Comparison of ENCODE assay signal across 12 mouse cellular contexts in the genomic region with DNA sequence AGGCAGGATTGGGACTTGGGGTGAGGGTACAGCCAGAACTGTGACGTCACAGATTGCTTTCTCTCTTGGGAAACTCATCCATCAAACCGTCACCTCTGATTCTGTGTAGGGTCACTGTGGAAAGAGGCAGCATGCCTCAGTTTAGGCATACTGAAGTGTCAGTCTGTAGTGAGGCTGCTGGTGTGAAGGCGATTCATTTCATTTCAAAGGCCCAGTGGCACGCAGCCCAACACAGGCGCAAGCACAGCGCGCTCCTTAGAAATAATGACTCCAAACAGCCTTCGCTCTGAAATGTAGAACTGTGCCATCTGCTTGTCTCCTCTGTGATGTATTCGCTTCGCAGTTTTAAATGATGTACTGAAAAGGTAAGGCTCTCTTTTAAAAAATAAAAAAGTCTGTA. TPM values are rescaled to one million over a fixed set of nuclear protein-coding genes. Genes with fewer than 3 reads are reported as not detected.
DNase-seq lines count a peak whose midpoint lies in the region; ATAC-seq lines count a peak whose summit lies in the region.
"Had no signal": no experiment of that assay in that cellular context is flagged by ENCODE, and none has a peak within 500 bp of the region (broad histone marks: within the 10 kb centered on the region; RNA-seq: fewer than 3 reads in every experiment).

No protein-coding gene starts in this region.

- DNase-seq in gastrocnemius, postnatal 10 days = peak; percentile 2
- DNase-seq in gastrocnemius, postnatal 14 days = no peak
- DNase-seq in layer of hippocampus, postnatal 36 days = peak; percentile 38 to 59
- no peak for DNase-seq in spleen, adult 18-20 months
- no peak for DNase-seq in kidney, postnatal 36 days
- DNase-seq in urinary bladder, postnatal 36 days (ENCODE audit: low spot score in 2 of 2) = no peak
- DNase-seq: B cell, adult 2 months had no signal

- 39% methylated on average over 10 of the region's 10 CpGs for WGBS in forebrain, embryonic 15.5 days
- WGBS in neural tube, embryonic 14.5 days = 35% methylated on average over 10 of the region's 10 CpGs

- peak overlapping the region; percentile 36 for H3K4me2 ChIP-seq in forebrain, embryonic 15.5 days (replicated peaks)
- no peak overlapping the region for H3K4me2 ChIP-seq in neural tube, embryonic 14.5 days (ENCODE audit: low read depth, low read length)
- H3K4me2 ChIP-seq: limb, embryonic 13.5 days had no signal

- intact Hi-C loops in gastrocnemius, postnatal 14 days (cut with DNase I; ENCODE audit: low total_unique reads) = no loop called here

- H3K9ac ChIP-seq in forebrain, embryonic 15.5 days (replicated peaks) = no peak overlapping the region
- H3K9ac ChIP-seq in neural tube, embryonic 14.5 days (replicated peaks; ENCODE audit: low read depth, low read length) = no peak overlapping the region
- H3K9ac ChIP-seq: limb, embryonic 13.5 days had no signal

- H3K27me3 ChIP-seq in forebrain, embryonic 15.5 days = no peaks in the 10 kb centered on the region
- no peaks in the 10 kb centered on the region for H3K27me3 ChIP-seq in neural tube, embryonic 14.5 days (ENCODE audit: control insufficient read depth, insufficient read depth, low read length)

- no peaks in the 10 kb centered on the region for H3K36me3 ChIP-seq in forebrain, embryonic 15.5 days
- no peaks in the 10 kb centered on the region for H3K36me3 ChIP-seq in neural tube, embryonic 14.5 days (ENCODE audit: control insufficient read depth, insufficient read depth, low read length)
- H3K36me3 ChIP-seq: limb, embryonic 13.5 days had no signal

- peak overlapping the region; percentile 20 for H3K4me3 ChIP-seq in forebrain, embryonic 15.5 days
- no peak overlapping the region for H3K4me3 ChIP-seq in neural tube, embryonic 14.5 days (ENCODE audit: low read depth, low read length)
- H3K4me3 ChIP-seq: limb, embryonic 13.5 days had no signal

- no peaks in the 10 kb centered on the region for H3K9me3 ChIP-seq in forebrain, embryonic 15.5 days
- no peaks in the 10 kb centered on the region for H3K9me3 ChIP-seq in neural tube, embryonic 14.5 days (ENCODE audit: control insufficient read depth, low read length)
- H3K9me3 ChIP-seq: limb, embryonic 13.5 days had no signal

- H3K4me1 ChIP-seq in forebrain, embryonic 15.5 days = peaks cover 3% of the 10 kb centered on the region; the same call in 1 of the 2 replicates
- no peaks in the 10 kb centered on the region for H3K4me1 ChIP-seq in neural tube, embryonic 14.5 days (ENCODE audit: control insufficient read depth, insufficient read depth, low read length)

- peak overlapping the region; percentile 70 for H3K27ac ChIP-seq in forebrain, embryonic 15.5 days (replicated peaks)
- no peak overlapping the region for H3K27ac ChIP-seq in neural tube, embryonic 14.5 days (ENCODE audit: low read depth, low read length)
- H3K27ac ChIP-seq: limb, embryonic 13.5 days had no signal

- ATAC-seq in forebrain, embryonic 15.5 days (replicated peaks) = peak; percentile 88
- ATAC-seq in neural tube, embryonic 14.5 days (ENCODE audit: low read depth) = peak; percentile 68; the same call in 1 of the 2 replicates

RNA-seq across cellular contexts. Expression of a gene that starts 47.5 kb away (rescaled TPM):
- total RNA-seq in gastrocnemius, postnatal 10 days (2021) = not detected
- not detected for total RNA-seq in gastrocnemius, postnatal 14 days (2021)
- not detected in 2 replicates for polyA plus RNA-seq in forebrain, embryonic 15.5 days (2015; fragmentation: Nextera tagmentation; extraction: Ambion mirVana)
- not detected for total RNA-seq in layer of hippocampus, postnatal 36 days (2021)
- not detected in 2 replicates for polyA plus RNA-seq in neural tube, embryonic 14.5 days (2014; fragmentation: Nextera tagmentation; extraction: Ambion mirVana)
- total RNA-seq: hematopoietic stem cell, adult 5-6 weeks had no signal
- polyA plus RNA-seq: frontal cortex, adult 2 months had no signal

Comparison
In these comparisons a context has a peak if more than half of its experiments do, and no peak if none do; other contexts are left out.
1. DNase-seq: peak in gastrocnemius, postnatal 10 days (single experiment) and layer of hippocampus, postnatal 36 days (2 of 2); none in gastrocnemius, postnatal 14 days (single experiment), spleen, adult 18-20 months (0 of 2), kidney, postnatal 36 days (0 of 2) and urinary bladder, postnatal 36 days (0 of 2).